Mouse (Mus musculus): Measurements from ENCODE around the gene Nfia. TPM values are rescaled to one million over a fixed set of nuclear protein-coding genes. Genes with fewer than 3 reads are reported as not detected.

Nfia gene
- polyA plus RNA-seq, 1 experiment from 2014 or later, result 37.2 TPM

DNA sequence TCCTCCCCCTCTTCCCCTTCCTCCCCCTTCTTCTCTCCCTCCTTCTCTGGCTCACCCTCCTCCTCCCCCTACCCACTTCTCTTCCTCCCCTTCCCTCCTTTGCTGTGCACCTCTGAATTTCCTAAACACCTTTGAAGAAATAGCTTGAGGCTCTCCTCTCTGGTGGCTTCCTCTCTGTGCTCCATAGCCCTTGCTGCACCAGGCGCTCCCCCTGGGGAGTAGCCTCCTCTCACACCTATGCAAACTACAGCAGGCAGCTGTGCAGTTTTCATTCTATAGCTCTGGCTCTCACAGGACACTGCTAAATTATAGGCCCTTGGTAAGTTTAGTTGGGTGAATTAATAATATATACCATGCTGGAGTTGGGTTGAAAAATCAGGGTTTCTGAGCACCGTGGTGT lies 211.8 kb downstream of the Nfia start:
- DNase-seq (no peak), ATAC-seq (ENCODE audit: low FRiP score, low TSS enrichment) (no peak)
- Histone ChIP-seq H3K27me3 (ENCODE audit: control insufficient read depth, insufficient read depth, low read length) (no peaks in the 10 kb centered on the region), H3K9ac (replicated peaks; ENCODE audit: low read length) (no peak overlapping the region), H3K27ac (replicated peaks; ENCODE audit: low read depth, low read length) (no peak overlapping the region), H3K4me2 (ENCODE audit: low read length) (no peak overlapping the region), H3K36me3 (ENCODE audit: control insufficient read depth, insufficient read depth, low read length) (no peaks in the 10 kb centered on the region), H3K9me3 (ENCODE audit: control insufficient read depth, low read length) (no peaks in the 10 kb centered on the region), H3K4me3 (replicated peaks; ENCODE audit: low read depth, low read length) (no peak overlapping the region), H3K4me1 (ENCODE audit: control insufficient read depth, insufficient read depth, low read length) (no peaks in the 10 kb centered on the region; the same call in 1 of the 2 replicates)
- WGBS, result 87% methylated on average over 2 of the region's 2 CpGs

DNA sequence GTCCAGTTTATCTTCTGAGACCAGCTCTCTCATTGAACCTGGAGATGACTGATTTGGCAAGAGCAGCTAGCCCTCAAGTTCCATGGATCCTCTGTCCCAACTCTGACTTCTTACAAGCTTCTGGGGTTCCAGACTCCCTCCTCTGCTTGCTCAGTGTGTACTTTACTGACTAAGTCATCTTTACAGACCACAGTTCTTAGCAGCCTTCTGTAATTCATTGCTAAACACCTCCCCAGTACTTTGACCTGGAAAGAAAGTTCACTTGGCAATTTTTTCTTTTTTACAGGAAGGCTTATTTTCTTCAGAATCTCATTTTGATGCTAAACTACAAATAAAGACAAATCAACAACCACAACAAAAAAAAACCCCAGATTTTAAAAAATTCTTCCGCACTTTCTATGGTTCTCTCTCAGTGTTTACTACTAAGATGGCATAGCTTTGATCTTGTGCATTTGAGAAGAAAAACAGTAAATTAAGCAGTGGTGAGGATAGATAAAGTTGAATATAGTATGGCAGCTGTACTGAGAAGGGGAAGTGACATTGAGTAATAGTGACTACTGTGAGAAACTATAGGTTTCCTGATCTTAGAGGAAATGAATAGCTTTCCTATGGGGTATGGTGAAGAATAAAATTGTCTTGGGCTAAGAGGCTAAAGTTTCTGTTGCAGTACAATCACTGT lies 213.7 kb downstream of the Nfia start:
- no peak overlapping the region for H3K4me2 ChIP-seq (ENCODE audit: low read length)
- H3K9ac ChIP-seq (replicated peaks; ENCODE audit: low read length), result no peak overlapping the region
- no peaks in the 10 kb centered on the region for H3K9me3 ChIP-seq (ENCODE audit: control insufficient read depth, low read length)
- no peaks in the 10 kb centered on the region; the same call in 1 of the 2 replicates for H3K4me1 ChIP-seq (ENCODE audit: control insufficient read depth, insufficient read depth, low read length)
- DNase-seq, result no peak
- no peaks in the 10 kb centered on the region for H3K36me3 ChIP-seq (ENCODE audit: control insufficient read depth, insufficient read depth, low read length)
- H3K27ac ChIP-seq (replicated peaks; ENCODE audit: low read depth, low read length), result no peak overlapping the region
- no peak overlapping the region for H3K4me3 ChIP-seq (replicated peaks; ENCODE audit: low read depth, low read length)
- WGBS, result 97% methylated on average over 1 of the region's 1 CpGs
- no peaks in the 10 kb centered on the region for H3K27me3 ChIP-seq (ENCODE audit: control insufficient read depth, insufficient read depth, low read length)
- no peak for ATAC-seq (ENCODE audit: low FRiP score, low TSS enrichment)

DNA sequence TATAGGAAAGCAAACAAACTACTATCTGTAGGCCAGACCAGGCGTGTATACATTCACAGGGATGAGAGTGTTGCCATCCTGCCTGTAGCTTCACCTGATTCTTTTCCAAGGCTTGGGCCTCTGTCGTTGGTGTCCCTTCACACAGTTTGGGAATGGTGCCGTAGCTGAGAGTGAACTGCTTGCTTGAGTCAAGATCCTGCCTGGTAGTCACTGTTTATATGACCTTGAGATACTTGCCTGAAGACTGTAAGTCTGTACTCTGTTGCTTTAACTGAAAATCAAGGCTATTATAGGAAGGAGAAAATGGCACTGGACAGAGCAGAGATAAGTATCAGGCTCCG lies 214.2 kb downstream of the Nfia start:
- no peaks in the 10 kb centered on the region; the same call in 1 of the 2 replicates for H3K4me1 ChIP-seq (ENCODE audit: control insufficient read depth, insufficient read depth, low read length)
- WGBS, result 88% methylated on average over 4 of the region's 4 CpGs

DNA sequence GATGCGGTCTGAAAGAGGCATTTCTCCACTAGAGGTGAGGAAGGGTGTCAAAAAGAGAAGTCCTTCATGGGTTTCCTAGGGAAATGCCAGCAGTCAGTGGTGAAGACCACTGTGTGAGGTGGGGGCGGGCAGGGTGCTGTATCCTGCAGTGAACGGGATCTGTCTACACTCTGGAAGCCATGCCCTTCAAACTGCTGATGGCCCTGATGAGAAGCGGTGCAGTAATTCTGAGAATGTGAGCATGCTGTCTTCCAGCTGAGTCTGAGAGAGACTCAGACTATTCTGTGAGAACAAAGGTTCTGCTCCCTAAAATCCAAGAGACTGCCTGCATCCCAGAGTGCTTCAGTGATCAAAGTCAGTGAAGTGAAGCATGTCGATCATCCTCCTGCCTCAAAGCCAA lies 216.2 kb downstream of the Nfia start:
- Histone ChIP-seq H3K9ac (replicated peaks; ENCODE audit: low read length) (no peak overlapping the region), H3K4me3 (replicated peaks; ENCODE audit: low read depth, low read length) (no peak overlapping the region), H3K27ac (replicated peaks; ENCODE audit: low read depth, low read length) (peak overlapping the region; percentile 57; the same call in 1 of the 2 replicates), H3K4me2 (ENCODE audit: low read length) (no peak overlapping the region), H3K4me1 (ENCODE audit: control insufficient read depth, insufficient read depth, low read length) (no peaks in the 10 kb centered on the region; the same call in 1 of the 2 replicates), H3K36me3 (ENCODE audit: control insufficient read depth, insufficient read depth, low read length) (no peaks in the 10 kb centered on the region), H3K9me3 (ENCODE audit: control insufficient read depth, low read length) (no peaks in the 10 kb centered on the region), H3K27me3 (ENCODE audit: control insufficient read depth, insufficient read depth, low read length) (no peaks in the 10 kb centered on the region)
- ATAC-seq (ENCODE audit: low FRiP score, low TSS enrichment) (no peak), DNase-seq (peak; percentile 24)
- WGBS, result 20% methylated on average over 5 of the region's 5 CpGs

More for the DNA sequence above, 214.2 kb downstream of the Nfia start:
- H3K9me3 ChIP-seq (ENCODE audit: control insufficient read depth, low read length), result no peaks in the 10 kb centered on the region
- H3K36me3 ChIP-seq (ENCODE audit: control insufficient read depth, insufficient read depth, low read length), result no peaks in the 10 kb centered on the region
- DNase-seq (no peak), ATAC-seq (ENCODE audit: low FRiP score, low TSS enrichment) (no peak)
- H3K9ac ChIP-seq (replicated peaks; ENCODE audit: low read length), result no peak overlapping the region
- no peak overlapping the region for H3K27ac ChIP-seq (replicated peaks; ENCODE audit: low read depth, low read length)
- H3K4me3 ChIP-seq (replicated peaks; ENCODE audit: low read depth, low read length), result no peak overlapping the region
- no peak overlapping the region for H3K4me2 ChIP-seq (ENCODE audit: low read length)
- no peaks in the 10 kb centered on the region for H3K27me3 ChIP-seq (ENCODE audit: control insufficient read depth, insufficient read depth, low read length)

DNA sequence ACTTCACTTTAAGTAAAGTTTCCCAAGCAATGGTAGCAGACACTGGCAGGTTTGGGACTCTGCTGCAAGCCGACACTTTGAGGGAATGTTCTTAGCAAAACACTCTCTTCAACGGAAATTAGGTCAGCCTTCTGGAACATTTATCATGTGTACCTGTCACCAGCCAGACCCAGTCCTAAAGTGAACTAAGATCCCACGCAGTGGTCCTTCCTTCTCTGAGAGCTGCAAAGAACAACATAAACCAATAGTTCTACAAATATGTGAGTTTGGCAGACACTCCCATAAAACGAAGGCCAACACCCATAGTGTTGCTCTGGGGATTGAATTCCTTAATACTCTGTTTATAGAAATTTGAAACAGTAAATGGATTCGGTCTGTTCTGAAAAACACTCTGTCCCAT lies 217.9 kb downstream of the Nfia start:
- no peak overlapping the region for H3K4me2 ChIP-seq (ENCODE audit: low read length)
- H3K4me3 ChIP-seq (replicated peaks; ENCODE audit: low read depth, low read length), result no peak overlapping the region
- 79% methylated on average over 5 of the region's 5 CpGs for WGBS
- no peaks in the 10 kb centered on the region for H3K36me3 ChIP-seq (ENCODE audit: control insufficient read depth, insufficient read depth, low read length)
- no peak for ATAC-seq (ENCODE audit: low FRiP score, low TSS enrichment)
- H3K9ac ChIP-seq (replicated peaks; ENCODE audit: low read length), result no peak overlapping the region
- no peaks in the 10 kb centered on the region for H3K27me3 ChIP-seq (ENCODE audit: control insufficient read depth, insufficient read depth, low read length)
- no peaks in the 10 kb centered on the region; the same call in 1 of the 2 replicates for H3K4me1 ChIP-seq (ENCODE audit: control insufficient read depth, insufficient read depth, low read length)
- DNase-seq, result no peak
- H3K27ac ChIP-seq (replicated peaks; ENCODE audit: low read depth, low read length), result no peak overlapping the region
- no peaks in the 10 kb centered on the region for H3K9me3 ChIP-seq (ENCODE audit: control insufficient read depth, low read length)

DNA sequence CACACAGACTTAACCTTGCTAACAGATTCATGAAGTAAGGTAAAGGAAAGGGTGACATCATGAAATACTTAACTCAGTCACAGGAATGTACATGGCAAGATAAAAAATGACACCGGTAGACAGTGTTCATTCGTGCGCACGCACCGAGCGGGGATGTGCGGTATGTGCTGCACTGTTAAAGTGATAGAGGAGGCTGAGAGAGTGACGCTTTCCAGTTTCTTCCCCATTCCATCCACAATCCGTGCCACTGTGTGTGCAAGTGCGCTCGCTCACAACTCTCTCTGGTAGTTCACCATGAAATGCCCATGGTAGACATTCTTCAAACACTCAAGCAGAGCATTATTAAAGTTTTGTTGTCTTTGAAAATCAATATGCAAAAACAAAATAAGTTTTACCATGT lies 218.9 kb downstream of the Nfia start:
- H3K27ac ChIP-seq (replicated peaks; ENCODE audit: low read depth, low read length), result no peak overlapping the region
- WGBS, result 65% methylated on average over 11 of the region's 11 CpGs
- DNase-seq (no peak), ATAC-seq (ENCODE audit: low FRiP score, low TSS enrichment) (no peak)
- H3K36me3 ChIP-seq (ENCODE audit: control insufficient read depth, insufficient read depth, low read length), result no peaks in the 10 kb centered on the region
- no peak overlapping the region for H3K4me2 ChIP-seq (ENCODE audit: low read length)
- no peaks in the 10 kb centered on the region for H3K9me3 ChIP-seq (ENCODE audit: control insufficient read depth, low read length)
- no peak overlapping the region for H3K4me3 ChIP-seq (replicated peaks; ENCODE audit: low read depth, low read length)
- no peaks in the 10 kb centered on the region; the same call in 1 of the 2 replicates for H3K4me1 ChIP-seq (ENCODE audit: control insufficient read depth, insufficient read depth, low read length)
- H3K27me3 ChIP-seq (ENCODE audit: control insufficient read depth, insufficient read depth, low read length), result no peaks in the 10 kb centered on the region
- no peak overlapping the region for H3K9ac ChIP-seq (replicated peaks; ENCODE audit: low read length)

DNA sequence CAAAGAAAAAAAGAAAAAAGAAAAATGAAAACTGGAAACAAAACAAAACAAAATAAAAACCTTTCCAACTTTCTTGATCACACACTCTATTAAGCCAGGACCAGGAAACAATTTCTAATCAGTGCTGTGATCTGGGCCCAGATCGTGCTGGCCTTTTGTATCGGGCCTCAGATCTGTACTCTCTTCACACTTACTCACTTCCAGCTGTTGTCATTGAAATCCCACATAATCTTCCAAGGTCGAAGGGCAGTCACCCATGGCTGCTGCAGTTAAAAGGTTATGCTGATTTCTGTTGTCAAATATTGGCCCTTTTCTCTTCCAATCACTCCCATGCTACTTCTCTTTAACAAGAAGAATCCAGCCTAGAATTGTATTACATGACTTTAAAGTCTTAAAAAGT lies 219.3 kb downstream of the Nfia start:
- no peak overlapping the region for H3K4me3 ChIP-seq (replicated peaks; ENCODE audit: low read depth, low read length)
- H3K4me2 ChIP-seq (ENCODE audit: low read length), result no peak overlapping the region
- H3K36me3 ChIP-seq (ENCODE audit: control insufficient read depth, insufficient read depth, low read length), result no peaks in the 10 kb centered on the region
- no peaks in the 10 kb centered on the region for H3K27me3 ChIP-seq (ENCODE audit: control insufficient read depth, insufficient read depth, low read length)
- no peak overlapping the region for H3K27ac ChIP-seq (replicated peaks; ENCODE audit: low read depth, low read length)
- H3K9ac ChIP-seq (replicated peaks; ENCODE audit: low read length), result no peak overlapping the region
- no peak for DNase-seq
- 10% methylated on average over 3 of the region's 3 CpGs for WGBS
- no peaks in the 10 kb centered on the region; the same call in 1 of the 2 replicates for H3K4me1 ChIP-seq (ENCODE audit: control insufficient read depth, insufficient read depth, low read length)
- ATAC-seq (ENCODE audit: low FRiP score, low TSS enrichment), result no peak
- H3K9me3 ChIP-seq (ENCODE audit: control insufficient read depth, low read length), result no peaks in the 10 kb centered on the region

DNA sequence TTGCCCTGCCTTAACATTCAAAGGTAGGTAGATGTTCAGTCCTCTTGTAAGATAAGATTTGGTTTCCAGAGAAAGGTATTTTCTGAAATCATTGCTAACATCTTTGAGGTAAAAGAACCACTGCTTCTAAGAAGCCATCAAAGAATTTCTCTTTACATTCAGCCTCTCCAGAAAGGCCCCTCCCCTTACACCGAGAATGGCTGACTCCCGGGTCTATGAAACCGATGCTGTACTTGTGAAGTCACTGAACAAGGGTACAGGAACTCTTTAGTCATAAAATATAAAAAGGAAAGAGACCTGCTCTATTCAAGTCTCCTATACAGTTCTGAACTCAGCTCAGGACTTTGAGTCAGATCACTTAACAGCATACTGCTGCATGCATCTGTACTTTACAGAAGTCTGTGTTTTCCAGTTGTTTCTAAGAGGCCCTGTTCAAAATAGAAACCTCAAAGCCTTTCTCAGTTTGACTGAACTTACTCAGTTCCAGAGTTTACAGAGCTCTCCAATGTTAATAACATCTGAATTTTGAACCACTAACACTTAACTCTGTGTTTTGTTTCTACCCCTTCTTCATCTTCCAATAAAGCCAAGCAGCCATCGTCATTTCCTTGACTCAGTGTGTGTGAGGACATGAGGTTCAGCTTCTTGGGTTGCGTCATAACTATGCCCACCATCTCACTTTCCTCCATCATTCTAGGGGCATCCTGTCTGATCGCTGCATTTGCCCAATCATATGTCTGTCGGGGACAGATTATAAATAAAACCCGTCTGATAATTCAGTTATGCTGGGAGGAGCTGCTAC lies 223.6 kb downstream of the Nfia start:
- Histone ChIP-seq H3K36me3 (ENCODE audit: control insufficient read depth, insufficient read depth, low read length) (no peaks in the 10 kb centered on the region), H3K4me1 (ENCODE audit: control insufficient read depth, insufficient read depth, low read length) (no peaks in the 10 kb centered on the region), H3K27ac (replicated peaks; ENCODE audit: low read depth, low read length) (no peak overlapping the region), H3K4me2 (ENCODE audit: low read length) (no peak overlapping the region), H3K9ac (replicated peaks; ENCODE audit: low read length) (no peak overlapping the region), H3K9me3 (ENCODE audit: control insufficient read depth, low read length) (no peaks in the 10 kb centered on the region), H3K4me3 (replicated peaks; ENCODE audit: low read depth, low read length) (no peak overlapping the region), H3K27me3 (ENCODE audit: control insufficient read depth, insufficient read depth, low read length) (no peaks in the 10 kb centered on the region)
- DNase-seq (no peak), ATAC-seq (ENCODE audit: low FRiP score, low TSS enrichment) (no peak)
- 83% methylated on average over 8 of the region's 8 CpGs for WGBS

Measured in midbrain, embryonic 14.5 days (tissue).